Mouse (Mus musculus): ENCODE results near the gene Fmnl3. TPM values are rescaled to one million over a fixed set of nuclear protein-coding genes. Genes with fewer than 3 reads are reported as not detected.

The Fmnl3 gene
- total RNA-seq, 2 experiments from 2014 or later = 40.3 to 43.0 TPM

Other genes starting within 250 kb of the Fmnl3 start
- 10 to 100 TPM; 16.7 to 18.8 TPM for gene Spats2, start 244.6 kb downstream of the Fmnl3 start, total RNA-seq (2021)
- gene Kcnh3, start 145.6 kb downstream of the Fmnl3 start, total RNA-seq (2021) = 1 to 10 TPM in 1 of 2 experiments, under 1 TPM in 1; 0.57 to 1.3 TPM
- gene Mcrs1, start 118.5 kb downstream of the Fmnl3 start, total RNA-seq (2021) = 10 to 100 TPM; 73.3 to 75.3 TPM
- gene Prpf40b, start 75.4 kb downstream of the Fmnl3 start, total RNA-seq (2021) = 10 to 100 TPM; 30.5 to 38.7 TPM
- gene Fam186b, start 74.6 kb downstream of the Fmnl3 start, total RNA-seq (2021) = under 1 TPM; 0.14 to 0.15 TPM
- 100 to 1,000 TPM; 225 to 229 TPM for gene Tmbim6, start 22.4 kb upstream of the Fmnl3 start, total RNA-seq (2021)
- 10 to 100 TPM; 17.4 to 25.5 TPM for gene Nckap5l, start 87.3 kb upstream of the Fmnl3 start, total RNA-seq (2021)
- 1 to 10 TPM; 3.9 to 7.3 TPM for gene Bcdin3d, start 104.2 kb upstream of the Fmnl3 start, total RNA-seq (2021)
- under 1 TPM; 0.10 to 0.32 TPM for gene Faim2, start 157.7 kb upstream of the Fmnl3 start, total RNA-seq (2021)
- gene Aqp2, start 208.6 kb upstream of the Fmnl3 start, total RNA-seq (2021) = not detected
- gene Aqp5, start 220.3 kb upstream of the Fmnl3 start, total RNA-seq (2021) = under 1 TPM; 0.38 to 0.74 TPM
- gene Aqp6, start 230.9 kb upstream of the Fmnl3 start, total RNA-seq (2021) = not detected